Mouse (Mus musculus) neural tube, embryonic 11.5 days (tissue): ENCODE data around the gene Dpysl5. TPM values are rescaled to one million over a fixed set of nuclear protein-coding genes. Genes with fewer than 3 reads are reported as not detected.

Experiments
- ATAC-seq: fragments of 200-750 bp; cut with Nextera tagmentation; 2 replicates; pipeline ENCODE4 v1.8.0; 2017; ENCODE audit warnings: moderate number of reproducible peaks, mild to moderate bottlenecking, moderate TSS enrichment, moderate library complexity; ENCODE audit not compliant: insufficient read depth, low FRiP score, low TSS enrichment
- DNase-seq: peaks from one replicate; pipeline ENCODE4 v3.0.0-alpha.2; 2015; ENCODE audit warnings: low spot score
- H3K27ac ChIP-seq: fragments of 300-500 bp; sonication (generic); 2 replicates; pipeline ENCODE4 v1.5.1; 2014; ENCODE audit warnings: low read depth, mild to moderate bottlenecking, low read length
- H3K27me3 ChIP-seq: fragments of 300-500 bp; sonication (generic); 2 replicates; pipeline ENCODE4 v1.6.1; 2014; ENCODE audit warnings: mild to moderate bottlenecking, low read length, mixed read lengths; ENCODE audit not compliant: control insufficient read depth, insufficient read depth
- H3K36me3 ChIP-seq: fragments of 300-500 bp; sonication (generic); 2 replicates; pipeline ENCODE4 v1.6.1; 2014; ENCODE audit warnings: mild to moderate bottlenecking, low read length, moderate library complexity, mixed read lengths; ENCODE audit not compliant: control insufficient read depth, insufficient read depth
- H3K4me1 ChIP-seq: fragments of 300-500 bp; sonication (generic); 2 replicates; pipeline ENCODE4 v1.6.1; 2014; ENCODE audit warnings: low read length, mixed read lengths; ENCODE audit not compliant: control insufficient read depth, insufficient read depth
- H3K4me2 ChIP-seq: fragments of 300-500 bp; sonication (generic); 2 replicates; pipeline ENCODE4 v1.6.1; 2014; ENCODE audit warnings: low read depth, mild to moderate bottlenecking, moderate library complexity
- H3K4me3 ChIP-seq: fragments of 300-500 bp; sonication (generic); 2 replicates; pipeline ENCODE4 v1.5.1; 2014; ENCODE audit warnings: low read depth, low read length
- H3K9ac ChIP-seq: fragments of 300-500 bp; sonication (generic); 2 replicates; pipeline ENCODE4 v1.6.1; 2014; ENCODE audit warnings: mild to moderate bottlenecking, low read length
- H3K9me3 ChIP-seq: fragments of 300-500 bp; sonication (generic); 2 replicates; pipeline ENCODE4 v1.6.1; 2016; ENCODE audit warnings: low read length; ENCODE audit not compliant: control insufficient read depth
- WGBS: fragments of 180-500 bp; shearing (Covaris S2); extraction: QIAGEN DNeasy Blood & Tissue Kit; methylation state at CpG from one replicate; pipeline ENCODE4 v1.1.7; 2014; 5-methylcytosine and 5-hydroxymethylcytosine counted together
- polyA plus RNA-seq: library from polyadenylated mRNA; unstranded; fragments of >200 nt; fragmentation: Nextera tagmentation; extraction: Ambion mirVana; gene quantifications from 2 replicates; pipeline ENCODE4 v1.2.1, GENCODE M21; 2014

Gene Dpysl5
- polyA plus RNA-seq, 1 experiment from 2014 or later, result 104 TPM

DNA sequence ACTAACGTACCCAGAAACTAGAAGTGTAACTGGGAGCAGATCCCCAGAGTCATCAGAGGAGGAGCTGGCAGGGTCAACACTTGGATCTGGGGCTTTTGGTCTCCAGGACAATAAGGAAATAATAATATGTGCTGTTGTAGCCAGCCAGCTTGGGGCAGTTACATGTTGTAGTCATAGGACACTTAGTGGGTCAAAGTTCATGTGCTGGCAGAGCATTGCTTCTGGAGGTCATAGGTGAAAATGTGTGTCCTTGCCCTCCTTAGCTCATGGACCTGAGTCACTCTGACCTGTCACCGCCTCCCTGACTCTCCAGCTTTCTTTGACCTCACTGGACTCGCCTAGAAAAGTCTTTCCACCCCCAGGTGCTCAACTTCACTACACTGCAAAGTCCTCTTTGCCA, 122.1 kb downstream of the Dpysl5 start:
- no peak overlapping the region for H3K9ac ChIP-seq
- H3K27ac ChIP-seq, result no peak overlapping the region
- DNase-seq, result no peak
- H3K4me1 ChIP-seq, result no peaks in the 10 kb centered on the region
- no peaks in the 10 kb centered on the region for H3K36me3 ChIP-seq
- no peak overlapping the region for H3K4me2 ChIP-seq
- H3K27me3 ChIP-seq, result no peaks in the 10 kb centered on the region
- no peak overlapping the region for H3K4me3 ChIP-seq
- no peaks in the 10 kb centered on the region for H3K9me3 ChIP-seq
- 85% methylated on average over 3 of the region's 3 CpGs for WGBS
- no peak for ATAC-seq

GRCm38 (mm10) chr5:30839731-30840130, 128.4 kb downstream of the Dpysl5 start:
- ATAC-seq (no peak), DNase-seq (no peak)
- H3K27ac ChIP-seq, result no peak overlapping the region
- H3K4me2 ChIP-seq, result no peak overlapping the region
- H3K27me3 ChIP-seq, result no peaks in the 10 kb centered on the region
- H3K4me1 ChIP-seq, result no peaks in the 10 kb centered on the region
- H3K4me3 ChIP-seq, result no peak overlapping the region
- WGBS, result 90% methylated on average over 2 of the region's 2 CpGs
- no peak overlapping the region for H3K9ac ChIP-seq
- no peaks in the 10 kb centered on the region for H3K9me3 ChIP-seq
- H3K36me3 ChIP-seq, result no peaks in the 10 kb centered on the region

DNA sequence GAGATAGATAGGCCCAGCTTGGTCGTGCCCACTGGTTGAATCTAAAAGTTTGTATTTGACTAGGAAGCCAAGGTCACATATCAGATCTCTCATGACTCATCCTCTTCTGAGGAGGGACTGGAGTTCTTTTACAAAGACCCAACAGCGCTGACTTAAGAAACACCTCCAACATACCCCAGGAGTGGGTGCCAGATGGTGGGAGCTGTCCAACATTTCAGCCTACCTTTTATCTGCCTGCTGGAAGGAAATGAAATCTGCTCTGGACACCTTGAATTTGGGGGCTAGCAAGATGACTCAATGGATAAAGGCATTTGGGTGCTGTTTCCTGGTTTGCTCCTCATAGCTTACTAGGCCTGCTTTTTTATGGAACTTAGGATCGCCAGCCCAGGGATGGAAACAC, 130.5 kb downstream of the Dpysl5 start:
- Histone ChIP-seq H3K9ac (no peak overlapping the region), H3K4me2 (no peak overlapping the region), H3K4me3 (no peak overlapping the region), H3K27me3 (no peaks in the 10 kb centered on the region), H3K36me3 (no peaks in the 10 kb centered on the region), H3K27ac (no peak overlapping the region), H3K9me3 (no peaks in the 10 kb centered on the region), H3K4me1 (no peaks in the 10 kb centered on the region)
- WGBS, result 38% methylated on average over 3 of the region's 3 CpGs
- no peak for ATAC-seq
- DNase-seq, result no peak

Other genes starting within 250 kb of the Dpysl5 start
- gene Otof, start 249.6 kb upstream of the Dpysl5 start, polyA plus RNA-seq, result 0.04 and 0.18 TPM in 2 replicates
- not detected in 2 replicates for gene 1700001C02Rik, start 245.5 kb upstream of the Dpysl5 start, polyA plus RNA-seq
- gene Cib4, start 165.7 kb upstream of the Dpysl5 start, polyA plus RNA-seq, result not detected in 2 replicates
- gene Kcnk3, start 123.4 kb upstream of the Dpysl5 start, polyA plus RNA-seq, result 0.59 and 0.92 TPM in 2 replicates
- gene Slc35f6, start 63.6 kb upstream of the Dpysl5 start, polyA plus RNA-seq, result 27.3 and 28.7 TPM in 2 replicates
- gene Cenpa, start 44.8 kb upstream of the Dpysl5 start, polyA plus RNA-seq, result 335 and 359 TPM in 2 replicates
- 38.7 and 43.7 TPM in 2 replicates for gene Mapre3, start 103.1 kb downstream of the Dpysl5 start, polyA plus RNA-seq
- 42.1 and 47.3 TPM in 2 replicates for gene Tmem214, start 156.4 kb downstream of the Dpysl5 start, polyA plus RNA-seq
- 23.2 and 25.3 TPM in 2 replicates for gene Agbl5, start 177.1 kb downstream of the Dpysl5 start, polyA plus RNA-seq
- 354 and 368 TPM in 2 replicates for gene Ost4, start 196.2 kb downstream of the Dpysl5 start, polyA plus RNA-seq
- gene Emilin1, start 201.8 kb downstream of the Dpysl5 start, polyA plus RNA-seq, result 59.7 and 69.8 TPM in 2 replicates
- 7.9 and 9.6 TPM in 2 replicates for gene Khk, start 209.9 kb downstream of the Dpysl5 start, polyA plus RNA-seq
- gene Cgref1, start 234.0 kb downstream of the Dpysl5 start, polyA plus RNA-seq, result 8.6 and 9.1 TPM in 2 replicates
- 101 and 108 TPM in 2 replicates for gene Preb, start 248.8 kb downstream of the Dpysl5 start, polyA plus RNA-seq